Mouse (Mus musculus): Measurements from ENCODE around the gene Smim4. TPM values are rescaled to one million over a fixed set of nuclear protein-coding genes. Genes with fewer than 3 reads are reported as not detected.

The Smim4 gene
- polyA plus RNA-seq, 1 experiment = 90.6 TPM

GRCm38 (mm10) chr14:31081147-31081546 is 47.6 kb downstream of the Smim4 start:
- Histone ChIP-seq H3K4me1 (ENCODE audit: control insufficient read depth, insufficient read depth, low read length) (peaks cover 3% of the 10 kb centered on the region; the same call in 1 of the 2 replicates), H3K4me3 (ENCODE audit: insufficient read depth, low read length) (no peak overlapping the region)
- no peak for TF ChIP-seq CTCF (IDR thresholded peaks at IDR 0.05; ENCODE audit: low read depth, low read length)
- no peak for TF ChIP-seq POLR2A (IDR thresholded peaks at IDR 0.05; ENCODE audit: borderline replicate concordance, low read depth, low read length)

DNA sequence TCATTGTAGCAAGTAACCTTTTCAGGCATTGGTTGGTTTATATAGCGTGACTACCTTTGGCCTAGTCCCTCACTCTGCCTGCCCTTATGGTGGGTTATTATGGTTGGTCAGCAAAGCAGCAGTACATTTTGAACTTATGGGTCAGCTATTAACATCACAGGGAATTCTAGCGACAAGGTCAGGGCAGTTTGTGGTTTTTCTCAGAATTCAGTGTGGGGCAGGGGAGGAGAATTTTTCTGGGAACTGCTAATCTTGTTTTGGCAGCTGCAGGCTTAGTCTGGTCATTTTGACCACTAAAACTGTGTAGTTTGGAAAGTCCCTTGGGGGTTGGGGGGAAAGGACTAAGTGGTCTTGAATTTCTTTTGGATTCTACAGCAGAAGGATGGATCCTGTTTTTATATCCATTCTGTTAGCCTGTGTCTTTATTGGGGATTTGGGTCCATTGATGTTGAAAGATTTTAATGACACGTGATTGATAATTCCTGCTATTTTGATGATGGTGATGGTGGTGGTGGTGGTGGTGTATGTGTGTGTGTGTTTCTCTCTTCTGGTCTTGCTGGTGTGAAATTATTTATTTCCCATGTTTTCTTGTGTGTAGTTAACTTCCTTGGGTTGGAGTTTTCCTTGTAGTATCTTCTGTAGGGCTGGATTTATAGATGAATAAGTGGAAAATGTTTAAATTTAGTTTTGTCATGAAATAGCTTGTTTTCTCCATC is 49.3 kb downstream of the Smim4 start:
- Histone ChIP-seq H3K4me1 (ENCODE audit: control insufficient read depth, insufficient read depth, low read length) (peaks cover 3% of the 10 kb centered on the region; the same call in 1 of the 2 replicates), H3K27ac (ENCODE audit: insufficient read depth, low read depth, low read length) (no peak overlapping the region), H3K4me3 (ENCODE audit: insufficient read depth, low read length) (no peak overlapping the region)
- TF ChIP-seq CTCF (IDR thresholded peaks at IDR 0.05; ENCODE audit: low read depth, low read length) (no peak), POLR2A (IDR thresholded peaks at IDR 0.05; ENCODE audit: borderline replicate concordance, low read depth, low read length) (no peak)

More at GRCm38 (mm10) chr14:31081147-31081546, 47.6 kb downstream of the Smim4 start:
- no peak overlapping the region for H3K27ac ChIP-seq (ENCODE audit: insufficient read depth, low read depth, low read length)

- Histone ChIP-seq H3K4me3 (ENCODE audit: insufficient read depth, low read length) (no peak overlapping the region), H3K27ac (ENCODE audit: insufficient read depth, low read depth, low read length) (no peak overlapping the region), H3K4me1 (ENCODE audit: control insufficient read depth, insufficient read depth, low read length) (peaks cover 3% of the 10 kb centered on the region; the same call in 1 of the 2 replicates)
- TF ChIP-seq CTCF (IDR thresholded peaks at IDR 0.05; ENCODE audit: low read depth, low read length) (no peak), POLR2A (IDR thresholded peaks at IDR 0.05; ENCODE audit: borderline replicate concordance, low read depth, low read length) (no peak)
Measured at GRCm38 (mm10) chr14:31078597-31079208, 50.1 kb downstream of the Smim4 start.

DNA sequence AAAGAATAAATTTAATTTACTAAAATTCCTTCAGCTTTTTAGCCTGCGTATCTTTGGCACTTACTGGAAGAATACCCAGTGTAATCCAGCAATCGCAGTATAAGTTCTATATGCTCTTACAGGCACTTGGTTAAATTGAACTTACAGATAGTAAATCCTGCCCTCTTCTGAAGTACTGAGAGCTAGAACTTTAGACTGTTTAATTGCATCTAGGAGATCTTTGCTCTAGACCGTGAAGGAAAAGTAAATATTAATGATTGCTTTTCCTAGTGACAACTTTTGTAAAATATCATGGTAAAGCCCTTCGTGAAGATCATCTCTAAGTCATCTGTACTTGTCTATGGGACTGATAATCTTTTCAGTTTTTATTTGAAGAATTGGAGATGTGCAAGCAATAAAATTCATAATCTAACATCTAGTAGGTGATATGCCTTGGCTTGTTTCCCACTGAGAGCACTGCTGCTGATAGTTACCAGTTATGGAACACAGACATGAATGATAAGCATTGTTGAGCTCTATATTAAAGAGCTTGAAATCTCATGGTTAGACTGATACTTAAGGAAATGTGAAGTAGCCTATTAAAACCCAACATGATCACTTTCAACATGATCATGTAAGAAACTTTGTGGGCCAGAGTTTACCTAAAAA is 59.5 kb downstream of the Smim4 start:
- no peak overlapping the region for H3K4me3 ChIP-seq (ENCODE audit: insufficient read depth, low read length)
- no peak for TF ChIP-seq POLR2A (IDR thresholded peaks at IDR 0.05; ENCODE audit: borderline replicate concordance, low read depth, low read length)
- no peak for TF ChIP-seq CTCF (IDR thresholded peaks at IDR 0.05; ENCODE audit: low read depth, low read length)
- no peak overlapping the region for H3K27ac ChIP-seq (ENCODE audit: insufficient read depth, low read depth, low read length)
- no peaks in the 10 kb centered on the region for H3K4me1 ChIP-seq (ENCODE audit: control insufficient read depth, insufficient read depth, low read length)

DNA sequence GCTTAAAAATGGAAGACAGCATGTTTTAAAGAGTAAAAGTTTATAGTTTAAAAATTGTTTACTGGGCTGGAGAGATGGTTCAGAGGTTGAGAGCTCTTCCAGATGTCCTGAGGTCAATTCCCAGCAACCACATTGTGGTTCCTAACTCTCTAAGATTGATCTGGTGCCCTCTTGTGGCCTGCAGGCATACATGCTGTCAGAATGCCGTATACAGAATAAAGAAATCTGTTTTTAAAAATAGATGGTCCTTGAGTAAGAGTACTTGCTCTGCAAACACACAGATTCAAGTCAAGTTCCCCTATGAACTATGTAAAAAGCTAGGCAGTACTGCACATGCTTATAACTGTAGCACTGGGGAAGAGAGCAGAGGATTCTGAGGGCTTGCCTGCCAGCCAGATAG is 66.5 kb downstream of the Smim4 start:
- Histone ChIP-seq H3K27ac (ENCODE audit: insufficient read depth, low read depth, low read length) (no peak overlapping the region), H3K4me3 (ENCODE audit: insufficient read depth, low read length) (no peak overlapping the region), H3K4me1 (ENCODE audit: control insufficient read depth, insufficient read depth, low read length) (no peaks in the 10 kb centered on the region)
- TF ChIP-seq CTCF (IDR thresholded peaks at IDR 0.05; ENCODE audit: low read depth, low read length) = no peak
- TF ChIP-seq POLR2A (IDR thresholded peaks at IDR 0.05; ENCODE audit: borderline replicate concordance, low read depth, low read length) = no peak

GRCm38 (mm10) chr14:31045817-31046216 is 82.9 kb downstream of the Smim4 start:
- Histone ChIP-seq H3K4me3 (ENCODE audit: insufficient read depth, low read length) (no peak overlapping the region), H3K27ac (ENCODE audit: insufficient read depth, low read depth, low read length) (no peak overlapping the region), H3K4me1 (ENCODE audit: control insufficient read depth, insufficient read depth, low read length) (no peaks in the 10 kb centered on the region)
- TF ChIP-seq CTCF (IDR thresholded peaks at IDR 0.05; ENCODE audit: low read depth, low read length) (no peak), POLR2A (IDR thresholded peaks at IDR 0.05; ENCODE audit: borderline replicate concordance, low read depth, low read length) (no peak)

- Histone ChIP-seq H3K4me1 (ENCODE audit: control insufficient read depth, insufficient read depth, low read length) (no peaks in the 10 kb centered on the region), H3K27ac (ENCODE audit: insufficient read depth, low read depth, low read length) (no peak overlapping the region), H3K4me3 (ENCODE audit: insufficient read depth, low read length) (no peak overlapping the region)
- TF ChIP-seq CTCF (IDR thresholded peaks at IDR 0.05; ENCODE audit: low read depth, low read length) = no peak
- no peak for TF ChIP-seq POLR2A (IDR thresholded peaks at IDR 0.05; ENCODE audit: borderline replicate concordance, low read depth, low read length)
Measured at GRCm38 (mm10) chr14:31045296-31045695, 83.5 kb downstream of the Smim4 start.

Other genes with a start within 250 kb of the Smim4 start
- gene Mustn1, start 249.8 kb downstream of the Smim4 start, polyA plus RNA-seq (2012; ENCODE audit: insufficient read depth, insufficient read length, missing spikeins) = 1.0 and 1.5 TPM in 2 replicates
- not detected in 2 replicates for gene Itih4, start 242.5 kb downstream of the Smim4 start, polyA plus RNA-seq (2012; ENCODE audit: insufficient read depth, insufficient read length, missing spikeins)
- not detected in 2 replicates for gene Itih3, start 205.2 kb downstream of the Smim4 start, polyA plus RNA-seq (2012; ENCODE audit: insufficient read depth, insufficient read length, missing spikeins)
- not detected in 2 replicates for gene Itih1, start 185.7 kb downstream of the Smim4 start, polyA plus RNA-seq (2012; ENCODE audit: insufficient read depth, insufficient read length, missing spikeins)
- 6.1 and 6.3 TPM in 2 replicates for gene Nek4, start 177.6 kb downstream of the Smim4 start, polyA plus RNA-seq (2012; ENCODE audit: insufficient read depth, insufficient read length, missing spikeins)
- 62.2 and 65.6 TPM in 2 replicates for gene Glt8d1, start 127.6 kb downstream of the Smim4 start, polyA plus RNA-seq (2012; ENCODE audit: insufficient read depth, insufficient read length, missing spikeins)
- 231 and 244 TPM in 2 replicates for gene Spcs1, start 127.3 kb downstream of the Smim4 start, polyA plus RNA-seq (2012; ENCODE audit: insufficient read depth, insufficient read length, missing spikeins)
- 33.7 and 34.4 TPM in 2 replicates for gene Pbrm1, start 109.8 kb downstream of the Smim4 start, polyA plus RNA-seq (2012; ENCODE audit: insufficient read depth, insufficient read length, missing spikeins)
- 25.4 and 26.5 TPM in 2 replicates for gene Gnl3, start 109.8 kb downstream of the Smim4 start, polyA plus RNA-seq (2012; ENCODE audit: insufficient read depth, insufficient read length, missing spikeins)
- gene Nt5dc2, start 2.1 kb upstream of the Smim4 start, polyA plus RNA-seq (2012; ENCODE audit: insufficient read depth, insufficient read length, missing spikeins) = 135 and 136 TPM in 2 replicates
- gene Stab1, start 39.7 kb upstream of the Smim4 start, polyA plus RNA-seq (2012; ENCODE audit: insufficient read depth, insufficient read length, missing spikeins) = 1,445 and 1,606 TPM in 2 replicates
- 4.0 and 4.1 TPM in 2 replicates for gene Tnnc1, start 79.4 kb upstream of the Smim4 start, polyA plus RNA-seq (2012; ENCODE audit: insufficient read depth, insufficient read length, missing spikeins)
- gene Nisch, start 88.0 kb upstream of the Smim4 start, polyA plus RNA-seq (2012; ENCODE audit: insufficient read depth, insufficient read length, missing spikeins) = 366 and 398 TPM in 2 replicates
- gene Sema3g, start 88.9 kb upstream of the Smim4 start, polyA plus RNA-seq (2012; ENCODE audit: insufficient read depth, insufficient read length, missing spikeins) = not detected in 2 replicates
- gene Phf7, start 122.4 kb upstream of the Smim4 start, polyA plus RNA-seq (2012; ENCODE audit: insufficient read depth, insufficient read length, missing spikeins) = 10.5 and 13.2 TPM in 2 replicates
- 31.2 and 33.1 TPM in 2 replicates for gene Bap1, start 122.5 kb upstream of the Smim4 start, polyA plus RNA-seq (2012; ENCODE audit: insufficient read depth, insufficient read length, missing spikeins)
- not detected in 2 replicates for gene Dnah1, start 194.9 kb upstream of the Smim4 start, polyA plus RNA-seq (2012; ENCODE audit: insufficient read depth, insufficient read length, missing spikeins)
- 37.5 and 39.7 TPM in 2 replicates for gene Capn7, start 207.7 kb upstream of the Smim4 start, polyA plus RNA-seq (2012; ENCODE audit: insufficient read depth, insufficient read length, missing spikeins)